Mouse (Mus musculus) telencephalon, adult 2 months (tissue): ENCODE results near the gene Cdc14a.
A peak's percentile ranks its signal among the peaks of the same experiment; 100 is the strongest.

ENCODE experiments used
- DNase-seq: peaks from one replicate; pipeline ENCODE4 v3.0.0-alpha.2; 2011; ENCODE audit warnings: low read depth, low spot score

Gene Cdc14a

DNA sequence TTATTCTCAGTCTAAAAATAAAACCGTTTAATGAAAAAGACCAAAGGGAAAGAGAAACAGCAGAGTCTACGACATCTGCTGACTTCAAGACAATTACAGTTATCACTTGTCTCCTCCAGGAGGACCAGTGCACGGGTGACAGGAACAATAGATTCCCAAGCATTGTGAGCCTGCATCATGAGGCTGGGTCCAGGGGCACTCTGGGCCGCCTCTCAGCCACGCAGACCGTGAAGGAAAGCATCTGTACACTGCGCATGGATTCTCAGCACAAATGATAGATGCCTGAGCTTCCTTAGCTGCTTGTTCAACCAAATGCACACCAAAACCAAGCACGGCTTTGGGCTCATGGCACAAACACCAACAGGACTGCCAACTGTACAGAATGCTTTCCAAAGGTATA, 146.7 kb downstream of the Cdc14a start:
- no peak for DNase-seq

- no peak for DNase-seq
Measured at GRCm38 (mm10) chr3:116271679-116272078, 152.2 kb downstream of the Cdc14a start.

GRCm38 (mm10) chr3:116267036-116267654, 156.7 kb downstream of the Cdc14a start:
- DNase-seq, result no peak

- no peak for DNase-seq
Measured at GRCm38 (mm10) chr3:116266360-116266759, 157.5 kb downstream of the Cdc14a start.

DNA sequence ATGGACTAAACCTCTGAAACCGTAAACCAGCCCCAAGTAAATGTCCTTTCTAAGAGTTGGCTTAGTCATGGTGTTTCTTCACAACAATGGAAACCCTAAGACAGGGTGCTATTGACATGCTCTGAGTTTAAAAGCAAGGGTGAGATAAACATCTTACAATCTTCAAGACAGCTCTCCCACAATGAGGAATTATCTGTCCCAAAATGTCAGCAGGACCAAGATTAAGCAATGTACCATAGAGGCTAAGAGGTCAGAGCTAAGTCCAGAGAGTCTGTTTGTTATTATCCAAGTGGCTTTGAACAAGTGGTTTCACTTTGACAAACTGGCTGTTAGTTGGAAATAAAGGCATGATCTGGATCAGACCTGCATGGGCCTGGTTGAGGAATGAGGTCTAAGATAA, 159.9 kb downstream of the Cdc14a start:
- DNase-seq, result no peak

- no peak for DNase-seq
Measured at GRCm38 (mm10) chr3:116263061-116263460, 160.8 kb downstream of the Cdc14a start.

DNA sequence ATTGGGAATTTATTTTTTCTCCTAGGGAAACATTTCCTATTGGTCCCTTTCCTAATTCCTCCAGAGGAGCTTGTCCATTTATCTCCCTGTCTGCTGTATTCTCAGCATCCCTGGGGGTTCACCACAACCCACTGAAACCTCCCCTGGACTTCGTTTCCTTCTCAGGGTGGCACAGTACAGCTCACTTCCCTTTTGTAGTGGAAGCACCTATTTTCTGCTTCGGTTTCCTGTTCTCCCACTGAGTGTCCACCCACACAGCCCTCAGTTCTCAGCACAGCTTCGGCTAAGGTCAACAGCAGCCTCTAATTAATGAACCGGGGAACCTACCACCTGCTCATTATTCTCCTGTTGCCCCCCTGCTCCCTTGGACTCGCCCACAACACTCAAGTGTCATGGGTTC, 167.7 kb downstream of the Cdc14a start:
- DNase-seq, result no peak

GRCm38 (mm10) chr3:116253077-116253531, 170.7 kb downstream of the Cdc14a start, which contains the start of gene Gpr88:
Gpr88 (minus strand) TSS chr3:116253503.
- peak; percentile 87 for DNase-seq

- no peak for DNase-seq
Measured at GRCm38 (mm10) chr3:116252255-116253040, 171.4 kb downstream of the Cdc14a start.

DNA sequence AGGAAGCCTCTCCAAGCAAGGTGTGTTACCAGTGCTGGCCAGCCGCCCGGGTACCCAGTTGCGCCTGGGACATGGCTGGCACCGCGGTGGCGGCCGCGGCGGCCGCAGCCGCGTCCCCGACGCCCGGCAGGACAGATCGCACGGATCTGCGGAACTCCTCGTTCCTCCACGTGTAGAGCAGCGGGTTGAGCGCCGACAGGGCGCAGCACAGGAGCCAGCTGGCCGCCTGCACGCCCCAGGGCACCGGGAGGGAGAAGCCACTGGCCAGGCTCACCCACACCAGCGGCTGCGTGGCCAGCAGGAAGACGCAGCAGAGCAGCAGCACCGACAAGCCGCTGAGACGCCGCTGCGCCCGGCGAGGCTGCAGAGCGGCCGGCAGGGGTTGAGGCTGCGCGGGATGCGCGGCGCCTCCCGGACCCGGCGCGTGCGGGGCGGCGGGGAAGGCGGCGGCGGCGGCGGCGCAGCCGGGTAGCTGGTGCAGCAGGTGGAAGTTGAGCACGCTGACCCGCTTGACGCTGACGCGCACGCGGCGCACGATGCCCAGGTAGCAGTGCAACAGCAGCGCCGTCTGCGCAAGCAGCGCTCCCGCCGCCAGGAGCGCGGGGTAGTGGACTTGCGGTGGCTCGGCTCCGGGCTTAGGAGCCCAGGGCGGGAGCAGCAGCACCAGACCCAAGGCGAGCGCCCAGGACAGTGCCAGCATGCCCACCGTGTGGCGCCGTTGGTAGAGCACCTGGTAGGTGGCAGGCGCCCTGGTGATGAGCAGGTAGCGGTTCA, 172.2 kb downstream of the Cdc14a start:
- DNase-seq, result no peak

DNA sequence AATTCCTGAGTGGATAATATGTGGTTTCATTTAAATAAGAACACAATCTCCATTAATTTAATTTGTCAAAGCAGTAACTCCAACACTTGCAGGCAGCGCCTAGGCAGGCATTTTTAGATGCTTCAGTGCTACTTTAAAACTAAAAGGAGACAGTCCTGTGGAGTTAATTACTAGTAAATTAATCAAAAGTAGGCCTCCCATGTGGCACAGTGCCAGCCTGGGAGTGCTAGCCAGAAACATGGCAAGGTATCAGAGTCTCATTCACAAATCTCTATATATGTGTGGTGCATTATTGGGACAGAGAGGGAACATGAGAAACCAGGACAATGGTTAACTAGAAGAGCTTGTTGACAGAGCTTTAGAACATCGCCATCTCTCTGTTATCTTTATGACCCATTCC, 174.8 kb downstream of the Cdc14a start:
- no peak for DNase-seq

DNA sequence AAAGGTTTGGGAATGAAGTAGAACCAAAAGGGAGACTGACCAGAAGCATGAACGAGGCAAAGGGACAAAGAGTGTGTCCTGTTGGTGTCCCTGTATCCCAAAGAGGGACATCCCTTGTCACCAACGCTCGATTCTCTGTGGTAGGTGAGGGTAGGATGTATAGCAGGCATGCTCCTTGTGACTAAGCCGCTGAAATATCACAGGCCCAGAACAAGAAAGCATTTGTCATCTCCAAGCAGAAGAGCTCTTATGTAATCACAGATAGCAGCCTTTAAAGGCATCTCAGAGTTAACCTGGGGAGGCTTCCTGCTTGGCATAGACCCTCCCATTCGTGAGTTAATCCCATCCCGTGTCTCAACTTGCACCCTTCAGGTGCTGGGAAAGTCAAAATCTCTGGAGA, 179.4 kb downstream of the Cdc14a start:
- no peak for DNase-seq

GRCm38 (mm10) chr3:116242685-116243084, 181.1 kb downstream of the Cdc14a start:
- no peak for DNase-seq

DNA sequence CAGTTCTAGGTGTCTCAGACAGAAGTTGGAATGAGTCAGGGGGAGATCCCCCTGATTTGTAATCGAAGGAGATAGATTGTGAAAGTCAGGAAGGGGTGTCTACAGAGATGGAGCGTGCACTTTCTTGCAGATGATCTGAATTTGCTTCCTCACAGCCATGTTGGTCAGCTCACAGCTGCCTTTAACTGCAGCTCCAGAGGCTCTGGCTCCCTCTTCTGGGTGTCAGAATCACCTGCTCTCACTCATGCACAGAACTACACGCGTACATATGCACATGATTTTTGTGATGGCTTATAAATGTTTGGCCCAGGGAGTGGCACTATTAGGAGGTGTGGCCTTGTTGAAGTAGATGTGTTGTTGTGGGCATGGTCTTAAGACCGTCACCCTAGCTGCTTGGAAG, 186.3 kb downstream of the Cdc14a start:
- no peak for DNase-seq

- DNase-seq, result no peak
Measured at GRCm38 (mm10) chr3:116236856-116237255, 187.0 kb downstream of the Cdc14a start.

DNA sequence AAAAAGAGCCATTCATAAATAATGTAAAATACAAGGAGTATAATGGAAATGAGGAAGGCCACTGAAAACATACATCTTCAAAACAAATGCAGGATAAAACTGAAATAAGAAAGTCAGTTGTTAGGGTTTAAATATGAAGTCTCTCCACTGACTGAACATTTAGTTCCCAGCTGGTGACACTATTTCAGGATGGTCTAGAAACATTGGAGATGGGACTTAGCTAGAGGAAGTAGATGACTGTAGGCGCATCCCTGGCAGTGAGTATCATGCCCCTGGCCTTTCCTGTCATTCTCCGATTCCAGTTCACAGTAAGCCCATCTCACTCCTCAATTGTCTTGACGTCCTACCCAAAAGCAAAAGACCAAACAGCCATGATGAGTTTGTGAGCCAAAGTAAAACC, 190.3 kb downstream of the Cdc14a start:
- no peak for DNase-seq

- no peak for DNase-seq
Measured at GRCm38 (mm10) chr3:116232763-116233162, 191.1 kb downstream of the Cdc14a start.

DNA sequence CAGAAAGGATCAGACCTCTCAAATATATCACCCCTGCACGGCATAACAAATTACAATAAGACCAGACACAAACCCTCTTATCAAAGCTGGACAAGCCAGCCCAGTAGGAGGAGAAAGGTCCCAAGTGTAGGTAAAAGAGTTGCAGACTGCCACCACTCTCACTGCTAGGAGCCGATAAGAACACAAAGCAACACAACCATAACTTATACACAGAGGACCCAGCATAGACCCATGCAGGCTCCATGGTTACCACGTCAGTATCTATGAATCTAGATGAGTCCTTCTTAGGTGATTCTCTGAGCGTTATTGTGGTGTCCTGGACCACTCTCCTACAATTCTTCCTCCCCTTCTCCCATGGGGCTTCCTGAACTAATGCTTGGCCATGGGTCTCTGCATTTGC, 194.5 kb downstream of the Cdc14a start:
- DNase-seq, result no peak

DNA sequence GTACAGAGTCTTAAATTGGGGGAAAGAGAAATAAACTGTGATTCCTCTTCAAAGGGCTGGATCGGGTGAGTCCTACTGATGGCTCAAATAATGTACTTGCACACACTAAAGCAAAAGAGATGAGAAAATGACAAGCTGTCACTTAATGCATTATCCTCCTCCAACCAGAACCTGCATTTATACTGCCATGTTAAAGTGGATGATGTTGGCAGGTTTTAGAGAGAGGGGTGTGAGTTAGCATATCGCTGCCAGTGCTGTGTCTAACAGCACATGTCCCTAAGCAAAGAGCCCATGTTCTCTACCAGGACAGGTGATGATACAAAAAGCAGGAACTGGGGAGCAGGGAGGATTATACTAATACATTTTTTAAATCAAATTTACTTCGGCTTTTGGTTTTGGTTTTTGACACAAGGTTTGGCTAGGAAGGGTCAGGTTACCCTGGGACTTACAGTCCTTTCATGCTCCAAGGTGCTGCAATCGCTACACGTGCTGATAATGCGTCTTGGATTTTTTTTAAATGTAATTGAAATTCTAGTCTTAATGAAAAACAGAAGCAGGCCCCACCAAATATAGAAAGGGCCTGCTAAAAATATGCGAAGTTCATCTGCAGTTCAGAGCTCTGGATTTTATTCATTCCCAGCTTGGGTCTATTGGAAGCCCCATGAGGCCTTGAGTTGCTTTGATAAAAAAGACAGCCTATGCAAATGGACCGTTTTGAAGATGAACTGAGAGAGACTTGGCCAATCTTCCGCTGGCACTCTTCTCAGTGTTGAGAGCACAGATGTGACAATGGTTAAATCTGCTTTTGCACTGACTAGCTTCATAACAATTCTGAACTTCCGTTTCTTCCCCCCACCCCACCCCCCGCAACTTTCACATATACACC, 195.2 kb downstream of the Cdc14a start:
- no peak for DNase-seq

- no peak for DNase-seq
Measured at GRCm38 (mm10) chr3:116227383-116227782, 196.4 kb downstream of the Cdc14a start.

DNA sequence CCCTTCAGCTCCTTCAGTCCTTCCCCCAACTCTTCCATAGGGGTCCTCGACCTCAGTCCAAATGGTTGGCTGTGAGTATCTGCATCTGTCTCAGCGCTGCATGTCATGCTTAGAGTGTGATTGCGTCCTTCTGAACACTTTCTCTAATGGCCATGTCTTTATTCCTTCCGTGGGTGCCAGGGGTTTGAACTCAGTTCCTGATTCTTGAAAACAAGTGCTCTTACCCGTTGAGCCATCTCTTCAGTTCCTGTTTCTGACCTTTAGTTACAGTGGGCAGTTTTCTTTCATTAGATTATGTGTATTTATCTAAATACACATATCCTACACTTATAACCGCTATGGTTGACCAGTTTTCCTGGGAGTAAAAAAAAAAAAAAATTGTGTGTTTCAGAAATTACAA, 196.9 kb downstream of the Cdc14a start:
- DNase-seq, result no peak
